Mouse (Mus musculus) layer of hippocampus, adult 2 months (tissue): ENCODE measurements around the gene Cyp2c38. TPM values are rescaled to one million over a fixed set of nuclear protein-coding genes. Genes with fewer than 3 reads are reported as not detected.
"Not testable (repeated sequence)": the region's sequence is repeated elsewhere in the genome, so short reads cannot be mapped to it uniquely, and the experiment has no call there.

ENCODE experiments used
- DNase-seq, 2 experiments: peaks; one replicate each; pipeline ENCODE4 v3.0.0; 2022; ENCODE audit warnings: low spot score in 2 of 2
- H3K27ac ChIP-seq: fragments of 200-600 bp; 2 replicates; pipeline ENCODE4 v1.8.1; 2022
- H3K4me3 ChIP-seq: fragments of 200-600 bp; 2 replicates; pipeline ENCODE4 v1.8.1; 2022; ENCODE audit warnings: mild to moderate bottlenecking
- CTCF ChIP-seq: fragments of 200-600 bp; conservative IDR thresholded peaks from 2 replicates; pipeline ENCODE4 v1.8.1; 2022; ENCODE audit warnings: antibody characterized with exemption, mild to moderate bottlenecking, moderate library complexity
- long read RNA-seq, 2 experiments: library from polyadenylated mRNA; stranded (forward); transcript quantifications; one replicate each; pipeline ENCODE4 v2.0.0; 2021; ENCODE audit warnings: borderline mapping rate in 2 of 2
- total RNA-seq, 2 experiments: library from RNA; stranded (reverse); gene quantifications; 2 replicates each; pipeline ENCODE4 v1.2.3; 2021

Cyp2c38 gene
- total RNA-seq, result not detected
- long read RNA-seq, experiment 1, result 0 reads
- long read RNA-seq, experiment 2, result 0 reads

DNA sequence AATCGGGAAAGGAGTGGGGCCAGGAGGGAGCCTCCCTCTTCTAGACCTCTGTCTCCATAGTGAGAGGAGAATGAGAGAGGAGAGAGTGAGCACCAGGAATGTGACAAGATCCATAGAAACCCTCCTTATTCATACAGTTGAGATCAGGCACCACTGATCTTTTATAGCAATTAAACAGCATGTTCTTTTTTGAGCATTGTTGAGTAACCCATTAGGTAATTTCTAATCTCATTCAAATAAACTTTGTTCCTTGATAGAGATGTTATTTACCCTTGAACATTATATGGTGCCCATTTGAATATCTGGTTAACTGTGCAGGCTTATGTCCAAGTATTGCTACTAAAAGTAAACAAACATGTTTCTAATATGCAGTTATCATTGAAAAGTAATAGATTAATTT, at the start of gene Cyp2c38:
Cyp2c38 (minus strand) TSS at position 135 of the 400 bp plus-strand sequence.
- no peak for TF ChIP-seq CTCF
- DNase-seq, result no peak
- Histone ChIP-seq H3K27ac (no peak within 1 kb of the TSS), H3K4me3 (no peak within 1 kb of the TSS)

DNA sequence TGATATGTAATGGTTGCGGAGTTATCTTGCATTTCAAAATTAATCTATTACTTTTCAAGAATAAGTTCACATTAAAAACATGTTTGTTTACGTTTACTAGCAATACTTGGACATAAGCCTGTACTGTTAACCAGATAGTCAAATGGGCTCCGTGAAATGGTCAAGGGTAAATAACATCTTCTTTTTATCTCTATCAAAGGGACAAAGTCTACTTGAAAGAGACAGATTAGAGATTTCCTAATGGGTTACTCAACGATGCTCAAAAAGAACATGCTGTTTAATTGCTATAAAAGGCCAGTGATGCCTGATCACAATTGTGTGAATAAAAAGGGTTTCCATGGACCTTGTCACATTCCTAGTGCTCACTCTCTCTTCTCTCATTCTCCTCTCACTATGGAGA, 47.7 kb upstream of the Cyp2c38 start, which contains the start of gene Cyp2c39:
Cyp2c39 (plus strand) TSS at position 329 of the 400 bp plus-strand sequence.
- no peak for TF ChIP-seq CTCF
- DNase-seq, result no peak
- Histone ChIP-seq H3K27ac (no peak within 1 kb of the TSS), H3K4me3 (no peak within 1 kb of the TSS)

DNA sequence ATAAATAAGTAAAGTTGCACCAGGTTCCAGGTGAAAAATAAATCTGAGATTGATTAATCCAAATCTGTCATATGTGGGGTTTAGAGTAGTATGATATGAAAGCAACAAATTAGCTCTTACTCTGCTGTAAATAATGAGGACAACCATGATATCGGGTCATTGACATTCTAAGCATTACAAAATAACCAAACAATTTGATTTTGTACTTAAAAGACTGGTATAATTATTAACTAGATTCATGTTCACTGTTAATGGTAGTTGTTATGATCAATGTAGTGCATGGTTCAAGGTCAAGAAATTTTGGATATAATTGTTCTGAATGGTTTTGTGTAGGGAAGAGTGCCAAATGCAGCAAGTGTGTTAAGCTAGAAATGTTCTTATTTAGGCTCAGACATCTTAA, 46.7 kb upstream of the Cyp2c38 start:
- DNase-seq, result no peak
- TF ChIP-seq CTCF, result no peak
- Histone ChIP-seq H3K4me3 (no peak overlapping the region), H3K27ac (no peak overlapping the region)

DNA sequence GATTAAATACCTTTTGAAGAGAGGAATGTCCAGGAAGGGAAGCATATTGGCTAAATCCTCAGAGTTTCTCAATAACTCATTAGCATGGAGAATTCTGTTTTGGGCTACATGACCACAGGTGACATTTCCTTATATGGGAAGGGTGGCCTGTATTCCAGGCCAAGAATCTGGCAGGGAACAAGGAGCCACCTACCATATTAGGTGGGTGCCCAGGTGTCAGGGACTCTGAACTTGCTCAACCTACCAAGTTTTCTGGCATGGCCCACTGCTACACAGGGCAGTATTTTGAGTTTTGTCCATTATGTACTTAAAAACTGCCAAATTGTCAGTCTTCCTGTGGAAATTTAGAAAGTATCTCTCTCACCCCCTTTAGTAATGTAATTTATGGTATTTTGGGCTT, 43.5 kb upstream of the Cyp2c38 start:
- Histone ChIP-seq H3K27ac (no peak overlapping the region), H3K4me3 (no peak overlapping the region)
- no peak for TF ChIP-seq CTCF
- DNase-seq, result no peak

DNA sequence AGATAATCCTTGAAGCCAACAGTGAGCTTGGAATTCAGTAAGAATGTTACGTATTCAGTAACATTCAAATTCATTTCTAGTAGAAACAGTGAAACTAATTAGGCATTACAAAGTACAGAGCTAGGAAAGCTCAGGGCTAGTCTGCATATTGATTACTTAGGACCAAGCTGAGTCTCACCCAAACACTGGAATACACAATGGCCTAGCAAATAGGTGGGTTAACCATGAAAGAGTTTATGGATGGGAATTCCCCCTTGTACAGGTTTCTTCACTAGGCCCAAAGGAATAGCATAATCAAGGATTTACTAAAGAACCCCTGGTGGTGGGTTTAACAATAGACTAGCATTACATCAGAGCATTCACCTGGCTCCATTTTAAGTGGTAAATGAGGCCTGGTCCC, 21.1 kb upstream of the Cyp2c38 start:
- not testable (repeated sequence) for H3K27ac ChIP-seq

DNA sequence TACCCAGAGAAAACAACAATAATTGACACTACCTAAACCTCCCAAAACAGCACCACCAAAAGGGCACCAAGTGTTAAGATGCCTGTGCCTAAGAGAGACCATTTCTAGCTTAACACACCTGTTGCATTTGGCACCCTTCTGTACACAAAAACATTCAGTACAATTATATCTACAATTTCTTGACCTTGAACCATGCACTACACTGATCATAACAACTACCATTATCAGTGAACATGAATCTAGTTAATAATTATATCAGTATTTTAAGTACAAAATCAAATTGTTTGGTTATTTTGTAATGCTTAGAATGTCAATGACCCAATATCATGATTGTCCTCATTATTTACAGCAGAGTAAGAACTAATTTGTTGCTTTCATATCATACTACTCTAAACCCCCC, 1.0 kb upstream of the Cyp2c38 start:
- DNase-seq, result no peak
- TF ChIP-seq CTCF, result no peak
- Histone ChIP-seq H3K4me3 (no peak overlapping the region), H3K27ac (no peak overlapping the region)

More for the DNA sequence above, 21.1 kb upstream of the Cyp2c38 start:
- not testable (repeated sequence) for DNase-seq, H3K4me3 ChIP-seq

Other genes with a start within 250 kb of the Cyp2c38 start
- not detected for gene Cyp2c29, start 193.7 kb downstream of the Cyp2c38 start, total RNA-seq
- not detected for gene Cyp2c39, start 47.8 kb upstream of the Cyp2c38 start, total RNA-seq
- not detected for gene Cyp2c67, start 186.0 kb upstream of the Cyp2c38 start, total RNA-seq